Mouse (Mus musculus) olfactory bulb, adult 2 months (tissue): ENCODE data around the gene Gpr160. TPM values are rescaled to one million over a fixed set of nuclear protein-coding genes. Genes with fewer than 3 reads are reported as not detected.

Experiments
- H3K27ac ChIP-seq: fragments of 200-500 bp; 2 replicates; pipeline ENCODE4 v1.5.1; 2012; ENCODE audit warnings: low read depth, low read length; ENCODE audit not compliant: insufficient read depth
- H3K4me1 ChIP-seq: fragments of 200-500 bp; 2 replicates; pipeline ENCODE4 v1.6.1; 2012; ENCODE audit warnings: low read length; ENCODE audit not compliant: control insufficient read depth, insufficient read depth
- H3K4me3 ChIP-seq: fragments of 200-500 bp; 2 replicates; pipeline ENCODE4 v1.5.1; 2012; ENCODE audit warnings: mild to moderate bottlenecking, low read depth, low read length, moderate library complexity; ENCODE audit not compliant: insufficient read depth
- CTCF ChIP-seq: fragments of 200-500 bp; IDR thresholded peaks from 2 replicates; pipeline ENCODE4 v1.5.1; 2012; ENCODE audit warnings: low read depth, mild to moderate bottlenecking, low read length, moderate library complexity; ENCODE audit not compliant: insufficient read depth
- POLR2A ChIP-seq: fragments of 200-500 bp; IDR thresholded peaks from 2 replicates; pipeline ENCODE4 v1.6.1; 2012; ENCODE audit warnings: mild to moderate bottlenecking, low read depth, low read length, moderate library complexity; ENCODE audit not compliant: insufficient read depth
- WGBS: fragments of 180-500 bp; shearing (Covaris S2); methylation state at CpG from one replicate; pipeline ENCODE4 v1.1.7; 2018; 5-methylcytosine and 5-hydroxymethylcytosine counted together
- polyA plus RNA-seq: library from polyadenylated mRNA; stranded (reverse); fragments of >200 nt; gene quantifications from 2 replicates; pipeline ENCODE4 v1.2.4, GENCODE M21; 2012; ENCODE audit warnings: low replicate concordance; ENCODE audit not compliant: missing spikeins, insufficient read depth, insufficient read length

Gene Gpr160
- polyA plus RNA-seq: not detected in 2 replicates

GRCm38 (mm10) chr3:30855604-30856458 lies at the start of gene Gpr160:
Gene Gpr160 (plus strand): TSS chr3:30855950.
- Histone ChIP-seq H3K27ac (no peak within 1 kb of the TSS), H3K4me3 (peak within 1 kb of the TSS; percentile 53), H3K4me1 (peaks cover 8% of the 10 kb centered on the region)
- TF ChIP-seq CTCF (0 out of 2 replicates have a peak, but pooled peaks have one; percentile 18), POLR2A (no peak)
- WGBS: 1% methylated on average over 75 of the region's 75 CpGs

- Histone ChIP-seq H3K4me1 (no peaks in the 10 kb centered on the region), H3K27ac (no peak overlapping the region), H3K4me3 (no peak overlapping the region)
- WGBS: 34% methylated on average over 3 of the region's 3 CpGs
- no peak for TF ChIP-seq CTCF
- no peak for TF ChIP-seq POLR2A
These were observed 42.9 kb upstream of the Gpr160 start for GRCm38 (mm10) chr3:30812881-30813280.

GRCm38 (mm10) chr3:30818630-30819125 lies 37.1 kb upstream of the Gpr160 start:
- Histone ChIP-seq H3K4me3 (no peak overlapping the region), H3K27ac (no peak overlapping the region), H3K4me1 (no peaks in the 10 kb centered on the region)
- no peak for TF ChIP-seq CTCF
- TF ChIP-seq POLR2A: no peak
- WGBS: 94% methylated on average over 16 of the region's 16 CpGs

GRCm38 (mm10) chr3:30822163-30822562 lies 33.6 kb upstream of the Gpr160 start:
- no peak for TF ChIP-seq POLR2A
- TF ChIP-seq CTCF: no peak
- Histone ChIP-seq H3K4me1 (no peaks in the 10 kb centered on the region), H3K27ac (no peak overlapping the region), H3K4me3 (no peak overlapping the region)
- WGBS: 91% methylated on average over 8 of the region's 8 CpGs

- no peaks in the 10 kb centered on the region for H3K4me1 ChIP-seq
- no peak overlapping the region for H3K4me3 ChIP-seq
- no peak for TF ChIP-seq POLR2A
- no peak for TF ChIP-seq CTCF
- no peak overlapping the region for H3K27ac ChIP-seq
- 94% methylated on average over 5 of the region's 5 CpGs for WGBS
These were observed 29.7 kb upstream of the Gpr160 start for GRCm38 (mm10) chr3:30826069-30826468.

GRCm38 (mm10) chr3:30831848-30832606 lies 23.7 kb upstream of the Gpr160 start:
- TF ChIP-seq POLR2A (no peak), CTCF (no peak)
- 85% methylated on average over 15 of the region's 15 CpGs for WGBS
- no peaks in the 10 kb centered on the region for H3K4me1 ChIP-seq
- H3K27ac ChIP-seq: no peak overlapping the region
- no peak overlapping the region for H3K4me3 ChIP-seq

GRCm38 (mm10) chr3:30833254-30833653 lies 22.5 kb upstream of the Gpr160 start:
- 85% methylated on average over 3 of the region's 3 CpGs for WGBS
- no peak overlapping the region for H3K27ac ChIP-seq
- H3K4me1 ChIP-seq: no peaks in the 10 kb centered on the region
- TF ChIP-seq CTCF: no peak
- no peak for TF ChIP-seq POLR2A
- no peak overlapping the region for H3K4me3 ChIP-seq

- no peak overlapping the region for H3K27ac ChIP-seq
- 83% methylated on average over 2 of the region's 2 CpGs for WGBS
- TF ChIP-seq POLR2A (no peak), CTCF (no peak)
- H3K4me3 ChIP-seq: no peak overlapping the region
- H3K4me1 ChIP-seq: no peaks in the 10 kb centered on the region
These were observed 10.0 kb upstream of the Gpr160 start for GRCm38 (mm10) chr3:30845755-30846154.

GRCm38 (mm10) chr3:30847413-30847812 lies 8.3 kb upstream of the Gpr160 start:
- no peaks in the 10 kb centered on the region for H3K4me1 ChIP-seq
- WGBS: 75% methylated on average over 1 of the region's 1 CpGs
- TF ChIP-seq POLR2A (no peak), CTCF (no peak)
- H3K27ac ChIP-seq: no peak overlapping the region
- no peak overlapping the region for H3K4me3 ChIP-seq
